Mouse (Mus musculus): ENCODE measurements around the gene Fam69b. TPM values are rescaled to one million over a fixed set of nuclear protein-coding genes. Genes with fewer than 3 reads are reported as not detected.

The Fam69b gene
- polyA plus RNA-seq, 1 experiment, result 8.2 TPM

DNA sequence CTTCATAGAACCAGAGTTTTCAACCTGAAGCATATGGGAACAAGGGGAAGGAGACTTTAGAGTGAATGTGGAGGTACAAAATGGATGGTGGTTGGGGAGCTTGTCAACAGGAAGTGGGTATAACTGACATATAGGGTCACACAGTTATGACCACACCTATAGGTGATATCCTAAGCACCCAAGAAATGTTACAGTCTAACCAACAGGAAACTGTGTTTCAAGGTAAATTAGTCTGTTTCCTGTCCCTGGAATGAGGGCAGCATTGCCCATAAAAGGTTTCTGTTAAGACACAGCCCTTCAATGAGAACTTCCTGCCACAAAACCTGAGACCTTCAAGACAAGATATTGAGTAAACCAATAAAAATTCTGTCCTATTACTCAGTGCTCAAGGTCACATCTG lies 40.5 kb downstream of the Fam69b start:
- no peak overlapping the region for H3ac ChIP-seq (ENCODE audit: control insufficient read depth, insufficient read length, low read depth)
- H3K79me3 ChIP-seq (ENCODE audit: low read depth), result no peaks in the 10 kb centered on the region
- H3K36me3 ChIP-seq (ENCODE audit: control insufficient read depth, insufficient read depth), result no peaks in the 10 kb centered on the region
- no peak overlapping the region for H3K4me3 ChIP-seq (ENCODE audit: insufficient read depth, poor library complexity, severe bottlenecking)
- H3K27me3 ChIP-seq (ENCODE audit: control insufficient read depth, insufficient read depth, insufficient read length), result peaks cover 3% of the 10 kb centered on the region
- TF ChIP-seq CEBPB (IDR thresholded peaks at IDR 0.05; ENCODE audit: low read depth), result no peak
- H3K79me2 ChIP-seq (ENCODE audit: control insufficient read depth, insufficient read depth), result no peaks in the 10 kb centered on the region

DNA sequence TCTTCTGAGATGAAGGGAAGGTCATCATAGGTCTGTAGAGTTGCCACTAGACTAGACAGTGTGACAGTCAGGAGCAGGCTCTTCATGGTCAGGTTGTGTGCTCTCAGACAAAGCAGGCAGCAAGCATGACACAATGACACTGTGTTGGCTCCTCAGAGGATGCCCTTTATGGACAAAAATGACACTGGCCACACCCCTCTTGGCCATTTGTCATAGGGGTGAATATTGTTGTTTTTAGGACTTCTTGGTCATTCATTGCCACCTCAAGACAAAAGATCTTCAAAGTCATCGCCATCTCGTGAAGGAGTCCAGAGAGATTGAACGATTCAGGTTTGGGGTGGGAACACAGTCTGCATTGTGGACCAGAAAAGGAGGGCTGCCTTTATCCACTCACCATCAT lies 42.9 kb downstream of the Fam69b start, which contains the start of gene Lcn4:
Gene Lcn4, minus strand, starts transcription at position 101 of the 400 bp plus-strand sequence.
- Histone ChIP-seq H3K36me3 (ENCODE audit: control insufficient read depth, insufficient read depth) (no peaks in the 10 kb centered on the region), H3K27me3 (ENCODE audit: control insufficient read depth, insufficient read depth, insufficient read length) (peaks cover 11% of the 10 kb centered on the region), H3K79me3 (ENCODE audit: low read depth) (no peaks in the 10 kb centered on the region), H3ac (ENCODE audit: control insufficient read depth, insufficient read length, low read depth) (no peak within 1 kb of the TSS), H3K4me3 (ENCODE audit: insufficient read depth, poor library complexity, severe bottlenecking) (no peak within 1 kb of the TSS), H3K79me2 (ENCODE audit: control insufficient read depth, insufficient read depth) (no peaks in the 10 kb centered on the region)
- no peak for TF ChIP-seq USF1 (IDR thresholded peaks at IDR 0.05; ENCODE audit: low read depth)
- no peak for TF ChIP-seq CTCF (IDR thresholded peaks at IDR 0.05; ENCODE audit: control insufficient read depth, insufficient read depth, insufficient read length)
- TF ChIP-seq CEBPB (IDR thresholded peaks at IDR 0.05; ENCODE audit: low read depth), result no peak
- no peak for TF ChIP-seq MYOD1 (IDR thresholded peaks at IDR 0.05; ENCODE audit: control insufficient read depth, insufficient read length, low read depth)
- no peak for TF ChIP-seq MAX (IDR thresholded peaks at IDR 0.05)
- no peak for TF ChIP-seq MYOG (IDR thresholded peaks at IDR 0.05; ENCODE audit: control insufficient read depth, extremely low read depth, insufficient read length)
- no peak for TF ChIP-seq FOSL1 (IDR thresholded peaks at IDR 0.05; ENCODE audit: insufficient read depth, low read length, poor library complexity, severe bottlenecking)

Small RNA genes lying within 50 kb of the gene (microRNA-seq; reads per million reads assigned to microRNA genes)
- not detected for gene Mir126a (ENCODE audit: borderline microRNAs expressed)
- gene Mir126b (ENCODE audit: borderline microRNAs expressed), result not detected

Other genes starting within 250 kb of the Fam69b start
- 11.7 TPM for gene Snapc4, start 247.8 kb upstream of the Fam69b start, polyA plus RNA-seq (2012; fragmentation: generic; extraction: Trizol)
- gene Entr1, start 239.1 kb upstream of the Fam69b start, polyA plus RNA-seq (2012; fragmentation: generic; extraction: Trizol), result 49.1 TPM
- gene Pmpca, start 239.1 kb upstream of the Fam69b start, polyA plus RNA-seq (2012; fragmentation: generic; extraction: Trizol), result 93.8 TPM
- 8.3 TPM for gene Inpp5e, start 219.3 kb upstream of the Fam69b start, polyA plus RNA-seq (2012; fragmentation: generic; extraction: Trizol)
- gene Sec16a, start 183.2 kb upstream of the Fam69b start, polyA plus RNA-seq (2012; fragmentation: generic; extraction: Trizol), result 19.5 TPM
- gene Notch1, start 111.8 kb upstream of the Fam69b start, polyA plus RNA-seq (2012; fragmentation: generic; extraction: Trizol), result 4.5 TPM
- gene Egfl7, start 48.4 kb upstream of the Fam69b start, polyA plus RNA-seq (2012; fragmentation: generic; extraction: Trizol), result 5.6 TPM
- not detected for gene Gm20532, start 41.8 kb upstream of the Fam69b start, polyA plus RNA-seq (2012; fragmentation: generic; extraction: Trizol)
- 37.9 TPM for gene Agpat2, start 24.0 kb upstream of the Fam69b start, polyA plus RNA-seq (2012; fragmentation: generic; extraction: Trizol)
- gene Lcn4, start 42.8 kb downstream of the Fam69b start, polyA plus RNA-seq (2012; fragmentation: generic; extraction: Trizol), result not detected
- gene Abo, start 236.5 kb downstream of the Fam69b start, polyA plus RNA-seq (2012; fragmentation: generic; extraction: Trizol), result not detected

All from C2C12 (cell line).